Mouse (Mus musculus) neural tube, embryonic 11.5 days (tissue): ENCODE measurements around the gene Abi3bp. TPM values are rescaled to one million over a fixed set of nuclear protein-coding genes. Genes with fewer than 3 reads are reported as not detected.

Experiments used
- ATAC-seq: fragments of 200-750 bp; cut with Nextera tagmentation; 2 replicates; pipeline ENCODE4 v1.8.0; 2017; ENCODE audit warnings: moderate number of reproducible peaks, mild to moderate bottlenecking, moderate TSS enrichment, moderate library complexity; ENCODE audit not compliant: insufficient read depth, low FRiP score, low TSS enrichment
- DNase-seq: peaks from one replicate; pipeline ENCODE4 v3.0.0-alpha.2; 2015; ENCODE audit warnings: low spot score
- H3K27ac ChIP-seq: fragments of 300-500 bp; sonication (generic); 2 replicates; pipeline ENCODE4 v1.5.1; 2014; ENCODE audit warnings: low read depth, mild to moderate bottlenecking, low read length
- H3K27me3 ChIP-seq: fragments of 300-500 bp; sonication (generic); 2 replicates; pipeline ENCODE4 v1.6.1; 2014; ENCODE audit warnings: mild to moderate bottlenecking, low read length, mixed read lengths; ENCODE audit not compliant: control insufficient read depth, insufficient read depth
- H3K36me3 ChIP-seq: fragments of 300-500 bp; sonication (generic); 2 replicates; pipeline ENCODE4 v1.6.1; 2014; ENCODE audit warnings: mild to moderate bottlenecking, low read length, moderate library complexity, mixed read lengths; ENCODE audit not compliant: control insufficient read depth, insufficient read depth
- H3K4me1 ChIP-seq: fragments of 300-500 bp; sonication (generic); 2 replicates; pipeline ENCODE4 v1.6.1; 2014; ENCODE audit warnings: low read length, mixed read lengths; ENCODE audit not compliant: control insufficient read depth, insufficient read depth
- H3K4me2 ChIP-seq: fragments of 300-500 bp; sonication (generic); 2 replicates; pipeline ENCODE4 v1.6.1; 2014; ENCODE audit warnings: low read depth, mild to moderate bottlenecking, moderate library complexity
- H3K4me3 ChIP-seq: fragments of 300-500 bp; sonication (generic); 2 replicates; pipeline ENCODE4 v1.5.1; 2014; ENCODE audit warnings: low read depth, low read length
- H3K9ac ChIP-seq: fragments of 300-500 bp; sonication (generic); 2 replicates; pipeline ENCODE4 v1.6.1; 2014; ENCODE audit warnings: mild to moderate bottlenecking, low read length
- H3K9me3 ChIP-seq: fragments of 300-500 bp; sonication (generic); 2 replicates; pipeline ENCODE4 v1.6.1; 2016; ENCODE audit warnings: low read length; ENCODE audit not compliant: control insufficient read depth
- WGBS: fragments of 180-500 bp; shearing (Covaris S2); extraction: QIAGEN DNeasy Blood & Tissue Kit; methylation state at CpG from one replicate; pipeline ENCODE4 v1.1.7; 2014; 5-methylcytosine and 5-hydroxymethylcytosine counted together
- polyA plus RNA-seq: library from polyadenylated mRNA; unstranded; fragments of >200 nt; fragmentation: Nextera tagmentation; extraction: Ambion mirVana; gene quantifications from 2 replicates; pipeline ENCODE4 v1.2.1, GENCODE M21; 2014

Abi3bp gene
- polyA plus RNA-seq, 1 experiment from 2014 or later: 1.2 TPM

DNA sequence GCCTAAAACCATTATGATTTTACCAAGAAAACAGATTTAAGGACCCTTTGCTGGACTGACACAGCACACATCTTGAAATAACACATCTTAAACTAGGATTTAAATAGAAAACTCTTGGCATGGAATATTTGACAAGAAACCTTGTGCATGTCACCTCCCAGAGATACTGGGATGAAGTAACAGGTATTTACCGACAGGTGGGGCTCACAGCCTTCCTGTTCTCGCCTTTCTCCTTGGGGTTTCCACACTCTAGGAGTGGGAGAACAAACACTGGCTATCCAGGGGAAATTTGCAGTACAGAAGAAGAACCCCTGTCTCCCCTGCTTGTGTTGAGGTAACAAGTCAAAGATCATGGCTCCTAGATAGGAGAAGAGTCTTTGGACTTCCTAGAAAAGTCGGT is 22.8 kb downstream of the Abi3bp start:
- H3K27ac ChIP-seq: no peak overlapping the region
- DNase-seq (no peak), ATAC-seq (no peak)
- WGBS: 44% methylated on average over 3 of the region's 3 CpGs
- H3K4me2 ChIP-seq: no peak overlapping the region
- no peaks in the 10 kb centered on the region for H3K27me3 ChIP-seq
- H3K9ac ChIP-seq: no peak overlapping the region
- H3K4me1 ChIP-seq: no peaks in the 10 kb centered on the region
- H3K36me3 ChIP-seq: no peaks in the 10 kb centered on the region
- no peak overlapping the region for H3K4me3 ChIP-seq
- H3K9me3 ChIP-seq: no peaks in the 10 kb centered on the region

DNA sequence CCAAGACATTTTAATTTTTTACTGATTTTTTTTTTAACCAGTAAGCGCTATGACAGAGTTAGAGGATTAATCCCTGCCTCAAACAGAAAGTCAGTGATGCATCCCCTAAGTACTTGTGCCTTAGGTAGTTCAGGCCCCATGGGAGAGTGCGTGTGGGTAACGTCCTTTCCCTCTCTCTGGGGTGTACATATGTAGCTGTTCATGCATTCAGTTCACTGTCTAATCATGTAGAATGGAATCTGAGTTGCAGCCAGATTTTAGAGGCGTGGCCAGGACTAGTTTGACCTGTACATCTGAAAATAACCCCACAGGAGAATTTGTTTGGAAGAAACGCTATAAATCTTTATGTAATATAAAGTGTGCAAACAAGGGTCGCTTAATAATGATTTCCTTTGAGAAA is 23.4 kb downstream of the Abi3bp start:
- no peaks in the 10 kb centered on the region for H3K4me1 ChIP-seq
- H3K27me3 ChIP-seq: no peaks in the 10 kb centered on the region
- no peak overlapping the region for H3K4me3 ChIP-seq
- no peaks in the 10 kb centered on the region for H3K9me3 ChIP-seq
- H3K4me2 ChIP-seq: no peak overlapping the region
- DNase-seq (no peak), ATAC-seq (no peak)
- no peak overlapping the region for H3K27ac ChIP-seq
- H3K9ac ChIP-seq: no peak overlapping the region
- H3K36me3 ChIP-seq: no peaks in the 10 kb centered on the region
- WGBS: 82% methylated on average over 6 of the region's 6 CpGs

DNA sequence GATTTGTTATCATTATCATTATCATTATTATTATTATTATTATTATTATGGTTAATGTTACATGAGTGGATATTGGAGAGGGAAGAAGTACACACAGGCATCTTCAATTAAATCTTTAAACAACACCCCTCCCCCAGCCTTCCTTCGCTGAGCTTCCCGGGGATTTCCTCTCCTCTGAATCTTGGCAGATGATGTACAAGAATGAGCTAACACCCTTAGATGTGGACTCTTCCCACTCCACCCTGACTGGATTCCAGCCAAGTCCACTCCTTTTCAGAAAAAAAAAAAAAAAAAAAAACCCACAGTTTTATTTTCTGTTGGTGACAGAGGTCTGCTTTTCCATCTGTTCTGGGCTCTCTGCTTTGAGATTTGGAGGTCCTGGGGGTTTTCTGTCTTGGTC is 23.8 kb downstream of the Abi3bp start:
- Histone ChIP-seq H3K4me3 (no peak overlapping the region), H3K9me3 (no peaks in the 10 kb centered on the region), H3K4me1 (no peaks in the 10 kb centered on the region), H3K36me3 (no peaks in the 10 kb centered on the region), H3K27ac (no peak overlapping the region), H3K27me3 (no peaks in the 10 kb centered on the region), H3K9ac (no peak overlapping the region), H3K4me2 (no peak overlapping the region)
- ATAC-seq (no peak), DNase-seq (no peak)
- WGBS: 72% methylated on average over 2 of the region's 2 CpGs

DNA sequence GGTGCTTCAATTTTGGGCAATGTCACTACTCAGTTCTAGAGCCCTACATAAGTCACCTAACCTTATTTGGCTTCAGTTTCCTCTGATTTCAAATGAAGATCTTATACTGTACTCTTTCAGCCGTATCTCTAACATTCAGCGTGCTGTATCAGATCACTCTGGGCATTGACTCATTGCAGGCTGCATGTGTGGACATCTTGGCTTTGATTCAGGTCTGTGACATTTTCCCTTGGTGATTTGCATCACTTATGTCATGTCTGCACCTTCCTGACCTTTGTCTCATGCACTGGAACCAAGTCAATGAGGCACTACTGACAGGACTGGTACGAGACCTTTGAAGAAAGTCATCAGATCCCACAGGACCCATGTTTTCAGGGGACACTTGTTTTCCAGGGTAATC is 24.5 kb downstream of the Abi3bp start:
- Histone ChIP-seq H3K27ac (no peak overlapping the region), H3K27me3 (no peaks in the 10 kb centered on the region), H3K4me2 (no peak overlapping the region), H3K36me3 (no peaks in the 10 kb centered on the region), H3K9me3 (no peaks in the 10 kb centered on the region), H3K9ac (no peak overlapping the region), H3K4me1 (no peaks in the 10 kb centered on the region), H3K4me3 (no peak overlapping the region)
- DNase-seq: no peak
- 91% methylated on average over 3 of the region's 3 CpGs for WGBS
- no peak for ATAC-seq

DNA sequence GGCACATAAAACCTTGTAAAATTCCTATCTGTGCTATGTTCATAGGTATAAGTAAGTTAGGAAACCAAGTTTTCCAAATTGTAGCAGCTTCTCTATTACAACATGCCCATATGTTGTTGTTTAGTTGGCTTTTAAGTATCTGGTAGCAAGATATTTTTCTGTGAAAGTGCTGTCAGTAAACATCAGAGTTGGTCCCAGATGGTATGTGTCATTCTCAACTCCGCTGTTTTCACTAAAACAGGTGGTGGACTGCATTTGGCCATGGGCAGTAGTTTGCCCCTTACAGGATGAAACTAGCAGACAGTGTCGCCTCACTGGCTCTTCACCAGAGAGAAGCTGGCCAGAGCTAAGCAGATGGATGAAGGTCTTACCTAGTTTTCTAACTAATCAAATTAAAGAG is 26.3 kb downstream of the Abi3bp start:
- no peak overlapping the region for H3K27ac ChIP-seq
- H3K9me3 ChIP-seq: no peaks in the 10 kb centered on the region
- ATAC-seq: no peak
- no peak for DNase-seq
- no peaks in the 10 kb centered on the region for H3K27me3 ChIP-seq
- H3K4me2 ChIP-seq: no peak overlapping the region
- no peaks in the 10 kb centered on the region for H3K4me1 ChIP-seq
- no peak overlapping the region for H3K4me3 ChIP-seq
- no peaks in the 10 kb centered on the region for H3K36me3 ChIP-seq
- H3K9ac ChIP-seq: no peak overlapping the region
- 84% methylated on average over 2 of the region's 2 CpGs for WGBS

DNA sequence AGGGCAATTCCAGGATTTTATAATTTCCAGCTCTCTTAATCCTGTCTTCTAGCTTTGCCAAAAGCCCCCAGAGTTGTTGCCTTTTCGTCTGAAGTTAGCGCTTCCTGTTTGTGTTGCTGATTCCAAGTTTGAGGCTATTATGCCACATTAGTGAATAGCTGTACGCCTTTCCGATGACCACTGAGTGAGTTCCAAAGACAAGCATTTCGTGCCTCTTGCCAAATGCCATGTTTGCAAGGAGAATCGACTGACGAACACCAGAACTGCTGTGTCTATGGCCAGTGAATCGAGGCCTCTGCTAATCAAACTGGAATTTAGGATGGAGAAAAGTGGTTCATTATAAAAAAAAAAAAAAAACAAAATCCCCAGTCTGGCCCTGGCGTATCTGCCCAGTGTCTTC is 40.3 kb downstream of the Abi3bp start:
- 93% methylated on average over 9 of the region's 9 CpGs for WGBS
- no peak for ATAC-seq
- no peak overlapping the region for H3K9ac ChIP-seq

DNA sequence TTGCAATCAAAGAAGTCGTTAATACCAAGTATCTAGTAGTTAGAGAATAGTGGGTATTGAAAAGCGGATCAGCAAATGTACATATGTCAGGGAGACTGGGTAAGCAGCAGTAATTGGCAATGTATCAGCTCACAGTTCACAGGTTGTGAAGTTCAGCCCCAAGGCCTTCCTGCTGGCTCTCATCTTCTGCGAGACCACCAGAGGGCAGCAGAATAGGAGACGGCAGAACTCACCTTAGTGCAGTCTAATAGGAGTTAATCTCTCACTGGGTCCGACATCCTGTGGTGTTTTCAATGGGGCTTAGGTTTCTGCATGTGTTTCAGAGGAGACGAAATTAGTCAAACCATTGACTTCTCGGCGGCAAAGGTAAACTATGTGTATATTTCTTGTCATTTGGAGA is 46.7 kb downstream of the Abi3bp start:
- no peak overlapping the region for H3K4me2 ChIP-seq
- no peaks in the 10 kb centered on the region for H3K36me3 ChIP-seq
- no peaks in the 10 kb centered on the region for H3K9me3 ChIP-seq
- WGBS: 48% methylated on average over 8 of the region's 8 CpGs
- DNase-seq (no peak), ATAC-seq (no peak)
- H3K27ac ChIP-seq: no peak overlapping the region
- H3K27me3 ChIP-seq: no peaks in the 10 kb centered on the region
- H3K4me3 ChIP-seq: no peak overlapping the region
- no peak overlapping the region for H3K9ac ChIP-seq
- H3K4me1 ChIP-seq: no peaks in the 10 kb centered on the region

More for the DNA sequence above, 40.3 kb downstream of the Abi3bp start:
- Histone ChIP-seq H3K4me2 (no peak overlapping the region), H3K4me3 (no peak overlapping the region), H3K36me3 (no peaks in the 10 kb centered on the region), H3K4me1 (no peaks in the 10 kb centered on the region), H3K27me3 (no peaks in the 10 kb centered on the region), H3K27ac (no peak overlapping the region), H3K9me3 (no peaks in the 10 kb centered on the region)
- DNase-seq: no peak

DNA sequence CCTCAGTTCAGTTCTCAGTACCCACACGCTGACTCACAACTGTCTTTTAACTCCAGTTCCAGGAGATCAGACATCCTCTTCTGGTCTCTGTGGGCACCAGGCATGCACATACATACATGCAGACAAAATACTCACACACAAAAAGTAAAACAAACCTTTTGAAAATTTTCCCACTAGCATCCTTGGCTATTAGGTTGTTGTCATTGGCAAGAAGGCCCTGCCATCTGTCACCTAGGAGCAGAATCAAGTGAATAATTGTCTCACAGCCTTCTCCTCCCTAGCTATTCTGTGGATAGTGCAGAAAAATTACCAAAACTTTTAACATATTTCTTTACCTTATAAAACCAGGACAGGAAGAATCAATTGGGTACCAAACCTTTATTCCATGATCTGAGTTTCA is 48.8 kb downstream of the Abi3bp start:
- Histone ChIP-seq H3K27me3 (no peaks in the 10 kb centered on the region), H3K36me3 (no peaks in the 10 kb centered on the region), H3K4me2 (no peak overlapping the region), H3K9ac (no peak overlapping the region), H3K9me3 (no peaks in the 10 kb centered on the region), H3K27ac (no peak overlapping the region), H3K4me1 (no peaks in the 10 kb centered on the region), H3K4me3 (no peak overlapping the region)
- no peak for DNase-seq
- WGBS: 95% methylated on average over 1 of the region's 1 CpGs
- no peak for ATAC-seq

DNA sequence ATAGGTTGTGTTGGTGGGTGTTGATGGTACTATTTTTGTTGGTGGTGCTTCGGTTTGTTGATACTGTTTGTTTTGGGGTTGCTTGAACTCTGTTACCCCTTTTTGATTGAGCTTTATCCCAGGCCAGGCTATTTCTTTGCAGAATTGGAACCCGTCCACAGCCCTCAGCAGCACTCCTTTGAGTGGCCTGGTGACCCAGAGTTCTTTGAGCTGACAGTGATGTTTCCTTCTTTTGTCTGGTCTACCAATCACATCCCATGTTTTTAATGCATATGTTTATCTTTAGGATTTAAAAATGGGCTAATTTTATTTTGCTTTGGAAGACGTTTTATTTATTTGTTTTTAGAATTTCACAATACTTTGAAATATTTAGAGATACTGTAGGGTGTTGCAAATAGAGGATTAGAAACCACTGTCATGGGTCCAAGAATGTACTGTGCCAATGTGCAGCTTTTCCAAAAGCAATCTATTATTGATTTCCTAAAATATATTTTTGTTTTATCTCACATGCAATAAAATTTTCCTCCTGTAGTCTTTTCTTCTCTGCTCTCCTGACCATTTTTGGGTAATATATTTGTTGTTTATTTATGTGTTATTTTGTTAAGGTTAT is 50.5 kb downstream of the Abi3bp start:
- Histone ChIP-seq H3K9me3 (no peaks in the 10 kb centered on the region), H3K4me1 (no peaks in the 10 kb centered on the region), H3K4me3 (no peak overlapping the region), H3K27me3 (no peaks in the 10 kb centered on the region), H3K36me3 (no peaks in the 10 kb centered on the region), H3K27ac (no peak overlapping the region), H3K4me2 (no peak overlapping the region), H3K9ac (no peak overlapping the region)
- no peak for ATAC-seq
- WGBS: 77% methylated on average over 3 of the region's 3 CpGs
- DNase-seq: no peak
